Mouse (Mus musculus): ENCODE measurements at regions not wholly inside any gene's neighbourhood (a gene's known extent, or its start where the extent isn't known, plus 50 kb on each side); places are given as distances from the start of the nearest gene placed in this dataset.

DNA sequence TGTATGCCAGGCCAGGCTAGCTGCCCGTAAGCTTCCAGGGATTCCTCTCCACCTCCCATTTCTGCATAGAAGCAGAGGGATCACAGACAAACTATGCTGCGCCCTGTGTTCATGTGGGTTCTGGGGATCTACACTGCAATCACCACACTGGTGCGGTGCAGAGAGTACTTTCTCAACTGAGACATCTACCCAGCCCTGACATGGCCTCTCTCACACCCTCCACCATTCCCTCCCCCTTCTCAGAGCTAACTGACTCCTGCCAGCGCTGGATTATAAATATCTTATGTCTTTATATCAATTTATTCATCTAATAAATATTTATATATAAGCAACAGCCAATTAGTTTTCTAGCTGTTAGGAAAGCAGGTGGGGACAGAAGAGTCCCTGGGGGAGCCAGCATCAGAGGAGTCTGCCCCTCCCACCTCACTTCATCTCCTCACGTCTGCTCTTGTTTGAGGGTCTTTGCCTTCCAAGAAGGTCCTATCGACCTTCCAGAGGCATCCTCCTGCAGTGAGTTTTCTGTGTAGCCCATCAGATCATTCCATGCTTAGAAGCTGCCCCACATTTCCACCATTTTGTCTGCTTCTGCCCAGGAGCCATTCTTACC is 58.7 kb upstream of the Glrp1 start:
- TF ChIP-seq CTCF (IDR thresholded peaks at IDR 0.05; ENCODE audit: control insufficient read depth, insufficient read depth, low read length): no peak
- no peak for TF ChIP-seq POLR2A (IDR thresholded peaks at IDR 0.05; ENCODE audit: borderline replicate concordance, control insufficient read depth, low read depth, low read length)
